Mouse (Mus musculus): ENCODE measurements around the gene Phf21a.

GRCm38 (mm10) chr2:92191826-92192581 lies 99.1 kb downstream of the Phf21a start:
- TF ChIP-seq CTCF (IDR thresholded peaks at IDR 0.05) (peak; percentile 30; the same call in 1 of the 2 replicates), POLR2A (IDR thresholded peaks at IDR 0.05; ENCODE audit: insufficient read depth, low read depth, low read length) (no peak)
